Mouse (Mus musculus): ENCODE measurements around the gene Cplx3.

The Cplx3 gene

DNA sequence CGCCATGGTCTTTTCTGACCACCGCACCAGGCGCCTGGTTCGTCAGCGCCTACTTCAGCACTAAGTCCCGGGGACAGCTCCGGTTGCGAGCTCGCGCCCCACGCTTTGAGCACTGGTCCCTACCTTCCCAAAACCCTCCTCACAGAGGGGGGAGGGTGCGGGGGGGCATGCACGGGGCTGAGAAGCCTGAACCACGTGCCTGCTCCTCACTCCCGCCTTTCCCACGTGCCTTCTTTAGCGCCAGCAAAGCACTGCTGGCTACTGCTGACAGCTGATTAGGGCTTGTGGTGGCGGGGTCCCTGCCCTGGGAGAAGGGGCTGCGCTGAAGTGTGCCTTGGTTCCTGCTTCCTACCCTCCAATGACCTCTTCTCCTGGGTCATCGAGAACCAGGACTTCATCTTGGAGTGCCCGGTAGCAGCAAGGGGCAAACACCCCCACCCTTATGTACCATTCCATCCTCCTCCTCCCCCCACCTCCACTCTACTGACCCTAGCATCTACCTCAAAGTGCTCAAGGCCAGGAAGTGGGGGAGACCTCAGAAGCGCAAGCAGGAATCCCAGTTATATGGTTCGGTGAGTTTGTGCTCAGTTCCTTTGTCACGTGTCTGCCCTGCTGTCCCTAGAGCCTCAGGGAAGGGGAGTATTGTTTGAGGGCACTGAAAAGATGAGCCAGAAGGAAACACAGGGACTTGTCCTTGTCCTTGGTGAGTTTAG, at the start of gene Cplx3:
Gene Cplx3 (minus strand): TSS at position 143 of the 713 bp plus-strand sequence.
- DNase-seq (ENCODE audit: low spot score in 2 of 2) = no peak

DNA sequence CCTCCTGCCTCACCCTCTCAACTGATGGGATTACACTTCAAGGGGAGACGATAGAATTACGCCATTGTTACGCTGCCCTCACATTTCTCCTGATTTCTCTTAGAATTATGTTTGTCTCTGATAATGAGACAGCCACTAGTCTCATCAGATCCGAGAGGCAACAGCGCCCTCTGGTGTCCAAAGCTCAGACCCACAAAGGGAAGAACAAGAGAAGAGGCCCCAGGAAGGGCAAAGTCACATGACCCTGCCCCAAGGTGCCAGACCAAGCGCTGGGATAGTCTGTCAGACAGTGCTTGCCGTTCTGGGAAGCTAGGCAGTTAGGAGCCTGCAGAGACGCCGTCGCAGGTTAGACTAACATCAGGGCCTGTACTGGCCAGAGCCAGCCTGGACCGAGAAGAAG, 49.7 kb upstream of the Cplx3 start:
- DNase-seq (ENCODE audit: low spot score in 2 of 2) = peak; percentile 93 to 96

DNA sequence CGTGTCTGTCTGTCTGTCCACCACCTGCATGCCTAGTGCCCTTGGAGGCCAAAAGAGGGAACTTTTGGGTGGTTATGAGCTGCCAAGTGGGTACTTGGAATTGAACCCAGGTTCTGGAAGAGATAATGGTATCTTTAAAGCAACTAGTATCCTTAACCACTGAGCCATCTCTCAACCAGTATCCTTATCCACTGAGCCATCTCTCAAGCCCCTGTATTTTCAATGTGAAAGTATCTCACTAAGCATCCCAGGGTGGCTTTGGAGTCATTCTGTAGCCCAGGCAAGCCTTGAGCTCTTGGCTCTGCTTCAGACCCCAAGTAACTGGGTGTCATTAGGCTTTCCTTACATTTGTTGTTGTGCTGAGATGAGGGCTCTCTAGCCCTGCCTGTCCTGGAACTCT, 48.9 kb upstream of the Cplx3 start:
- no peak for DNase-seq (ENCODE audit: low spot score in 2 of 2)

DNA sequence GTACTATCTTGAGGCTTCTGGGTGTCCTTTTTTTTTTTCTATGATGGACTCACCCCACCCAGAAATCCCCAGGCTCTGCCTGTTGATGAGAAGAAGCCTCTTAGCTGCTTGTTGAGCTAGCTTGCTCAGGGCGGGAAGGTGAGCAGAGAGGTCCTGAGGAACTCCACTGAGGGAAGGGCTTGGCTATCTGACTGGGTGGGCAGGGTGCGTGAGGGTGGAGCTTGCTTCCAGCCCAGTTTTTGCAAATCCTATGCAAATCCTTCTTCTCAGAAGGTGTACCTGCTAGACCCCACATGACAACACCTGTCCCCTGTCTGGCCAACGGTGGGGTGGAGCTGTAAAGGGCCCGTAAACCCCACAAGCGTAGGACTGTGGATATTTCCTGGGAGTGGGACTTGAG, 47.2 kb upstream of the Cplx3 start, which contains the start of gene Csk:
Gene Csk (minus strand): TSS at position 349 of the 400 bp plus-strand sequence.
- no peak for DNase-seq (ENCODE audit: low spot score in 2 of 2)

DNA sequence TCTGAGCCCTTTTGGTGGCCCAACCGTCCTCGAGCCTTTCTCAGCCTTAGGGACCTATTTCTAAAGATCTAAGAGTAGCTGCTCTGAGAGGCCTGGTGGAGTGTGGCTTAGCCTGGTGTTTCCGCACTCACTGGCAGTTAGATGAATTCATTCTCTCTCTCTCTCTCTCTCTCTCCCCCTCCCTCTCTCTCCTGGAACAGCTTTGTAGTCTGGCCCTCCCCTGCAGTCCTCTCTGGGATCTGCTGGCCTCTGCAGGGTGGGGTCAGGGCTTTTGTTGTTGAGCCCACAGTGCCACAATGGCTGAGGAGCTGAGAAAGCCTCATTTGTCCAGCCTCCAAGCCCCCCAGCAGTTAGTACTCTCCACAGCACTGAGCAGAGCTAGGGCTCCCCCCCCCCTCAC, 46.8 kb upstream of the Cplx3 start:
- DNase-seq (ENCODE audit: low spot score in 2 of 2) = no peak

DNA sequence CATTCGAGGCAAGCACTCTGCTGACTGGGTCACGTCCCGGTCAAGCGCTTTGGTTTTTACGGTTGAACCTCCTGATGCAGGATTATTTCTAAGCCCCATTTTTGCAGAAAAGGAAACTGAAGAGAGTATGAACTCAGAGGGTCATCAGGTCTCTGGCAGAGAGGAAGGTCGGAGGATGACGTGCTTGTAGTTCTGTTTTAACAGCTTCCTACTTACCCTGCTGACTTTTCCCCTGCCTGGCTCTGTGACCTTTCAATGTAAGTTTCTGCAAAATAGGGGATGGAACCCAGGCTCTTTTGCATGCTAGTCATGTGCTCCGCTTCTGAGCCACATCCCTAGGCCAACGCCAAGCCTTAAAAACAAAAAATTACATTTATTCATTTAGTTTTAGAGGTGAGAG, 46.3 kb upstream of the Cplx3 start:
- DNase-seq (ENCODE audit: low spot score in 2 of 2) = no peak

DNA sequence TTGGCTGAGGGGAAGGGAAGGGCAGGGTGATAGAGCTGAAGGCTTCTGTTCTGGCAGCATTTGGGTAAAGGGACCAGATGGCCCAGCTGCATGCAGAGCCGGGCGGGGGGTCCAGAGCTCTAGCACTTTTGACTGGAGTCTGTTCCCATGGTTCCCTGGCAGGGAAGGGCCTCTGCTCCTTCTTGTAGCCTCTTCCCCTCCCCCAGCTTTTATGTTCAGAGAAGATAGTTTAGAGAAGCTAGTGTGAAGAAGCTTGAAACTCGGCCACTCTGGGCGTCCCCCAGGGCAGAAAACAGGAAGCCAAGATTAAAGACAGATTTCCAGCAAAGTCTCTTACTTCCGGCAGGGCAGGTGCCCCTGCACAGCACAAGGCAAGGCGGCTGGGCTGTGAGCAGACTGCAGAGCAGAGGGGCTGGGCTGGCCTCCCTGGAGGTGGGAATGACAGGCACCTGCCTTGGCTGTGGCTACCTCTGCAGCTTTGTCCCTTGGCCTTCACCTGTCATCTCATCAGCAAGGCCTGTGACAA, 44.8 kb upstream of the Cplx3 start:
- DNase-seq (ENCODE audit: low spot score in 2 of 2) = no peak

DNA sequence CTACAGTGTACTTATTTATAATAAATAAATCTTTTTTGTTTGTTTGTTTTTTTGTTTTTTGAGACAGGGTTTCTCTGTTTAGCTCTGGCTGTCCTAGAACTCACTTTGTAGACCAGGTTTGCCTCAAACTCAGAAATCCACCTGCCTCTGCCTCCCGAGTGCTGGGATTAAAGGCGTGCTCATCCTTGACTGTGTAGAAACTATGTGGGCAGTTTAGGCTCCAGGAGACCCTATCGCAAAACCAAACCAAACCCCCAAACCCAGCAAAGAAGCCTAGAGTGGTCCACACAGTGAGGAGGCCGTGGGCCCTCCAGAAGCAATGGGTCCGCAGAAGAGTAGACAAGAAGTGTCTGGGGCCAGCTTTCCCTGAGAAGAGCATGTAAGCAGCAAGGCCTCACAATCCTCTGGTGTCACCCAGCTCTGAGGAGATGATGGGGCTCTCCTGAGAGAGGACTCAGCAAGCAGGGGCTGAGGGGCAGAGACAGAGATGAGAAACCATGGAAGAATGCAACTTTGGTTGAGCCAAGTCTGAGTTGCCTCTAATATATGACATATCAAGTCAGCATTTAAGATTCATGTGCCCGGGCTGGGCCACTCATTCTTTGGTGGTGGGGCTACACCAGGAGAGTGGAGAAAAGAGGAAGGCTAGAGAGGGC, 44.2 kb upstream of the Cplx3 start:
- DNase-seq (ENCODE audit: low spot score in 2 of 2) = no peak

DNA sequence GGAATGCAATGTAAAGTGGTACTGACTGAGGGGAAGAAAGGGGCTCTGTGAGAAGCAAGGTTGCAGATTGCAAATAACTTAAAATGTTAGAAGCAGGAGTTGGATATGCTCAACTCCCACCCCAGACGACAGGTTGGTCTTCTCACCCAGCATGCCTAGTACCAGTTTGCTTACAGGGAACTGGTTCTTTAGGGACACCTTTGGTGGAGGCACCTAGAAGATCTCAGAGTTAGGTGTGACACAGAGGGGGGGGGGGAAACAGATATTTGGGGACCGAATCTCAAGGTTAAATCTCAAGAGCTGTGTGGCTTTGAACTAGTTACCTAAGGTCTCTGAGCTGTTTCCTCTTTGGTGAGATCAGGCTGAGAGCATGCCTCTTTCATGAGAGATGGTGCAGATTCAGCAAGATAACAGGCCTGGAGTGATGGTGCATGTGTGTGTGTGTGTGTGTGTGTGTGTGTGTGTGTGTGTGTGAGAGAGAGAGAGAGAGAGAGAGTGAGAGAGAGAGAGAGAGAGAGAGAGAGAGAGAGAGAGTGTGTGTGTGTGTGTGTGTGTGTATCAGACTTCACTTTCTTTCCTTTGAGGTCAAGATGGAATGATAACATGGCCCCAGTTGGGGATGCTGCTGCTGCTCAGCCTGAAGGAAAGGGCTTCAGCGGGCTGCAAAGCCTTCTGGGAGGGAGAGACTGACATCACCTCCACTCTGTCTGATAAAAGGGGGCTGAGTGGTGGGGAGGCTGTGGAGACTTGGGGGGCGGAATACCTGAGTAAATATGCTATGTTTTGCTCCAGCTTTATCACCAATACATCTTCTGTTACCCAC, 41.4 kb upstream of the Cplx3 start:
- DNase-seq (ENCODE audit: low spot score in 2 of 2) = no peak

DNA sequence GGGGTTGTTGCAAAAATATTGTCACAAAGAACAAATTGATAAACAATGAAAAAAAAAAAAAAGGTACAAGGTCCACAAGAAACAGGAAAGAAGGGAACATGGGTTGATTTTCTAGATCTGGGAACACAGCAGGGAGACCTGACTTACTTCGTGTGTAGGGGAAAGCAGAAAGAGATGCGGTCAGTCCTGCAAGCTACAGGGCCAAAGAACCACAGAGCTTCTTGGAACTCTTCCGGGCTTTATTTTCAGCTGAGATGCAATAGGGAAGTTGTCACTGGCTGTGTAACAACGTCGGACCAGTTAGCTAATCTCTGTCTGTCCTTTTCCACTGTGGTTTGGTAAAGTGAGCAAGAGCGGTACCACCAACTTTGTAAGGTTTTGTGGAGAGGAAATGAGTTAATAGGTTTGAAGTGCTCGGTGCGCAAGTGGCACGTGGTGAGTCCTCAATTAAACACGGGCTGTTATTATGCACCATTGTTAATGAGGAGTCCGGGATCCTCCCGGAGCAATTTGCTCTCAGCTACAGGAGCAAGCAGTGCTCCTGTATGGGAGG, 40.5 kb upstream of the Cplx3 start:
- DNase-seq (ENCODE audit: low spot score in 2 of 2) = no peak

DNA sequence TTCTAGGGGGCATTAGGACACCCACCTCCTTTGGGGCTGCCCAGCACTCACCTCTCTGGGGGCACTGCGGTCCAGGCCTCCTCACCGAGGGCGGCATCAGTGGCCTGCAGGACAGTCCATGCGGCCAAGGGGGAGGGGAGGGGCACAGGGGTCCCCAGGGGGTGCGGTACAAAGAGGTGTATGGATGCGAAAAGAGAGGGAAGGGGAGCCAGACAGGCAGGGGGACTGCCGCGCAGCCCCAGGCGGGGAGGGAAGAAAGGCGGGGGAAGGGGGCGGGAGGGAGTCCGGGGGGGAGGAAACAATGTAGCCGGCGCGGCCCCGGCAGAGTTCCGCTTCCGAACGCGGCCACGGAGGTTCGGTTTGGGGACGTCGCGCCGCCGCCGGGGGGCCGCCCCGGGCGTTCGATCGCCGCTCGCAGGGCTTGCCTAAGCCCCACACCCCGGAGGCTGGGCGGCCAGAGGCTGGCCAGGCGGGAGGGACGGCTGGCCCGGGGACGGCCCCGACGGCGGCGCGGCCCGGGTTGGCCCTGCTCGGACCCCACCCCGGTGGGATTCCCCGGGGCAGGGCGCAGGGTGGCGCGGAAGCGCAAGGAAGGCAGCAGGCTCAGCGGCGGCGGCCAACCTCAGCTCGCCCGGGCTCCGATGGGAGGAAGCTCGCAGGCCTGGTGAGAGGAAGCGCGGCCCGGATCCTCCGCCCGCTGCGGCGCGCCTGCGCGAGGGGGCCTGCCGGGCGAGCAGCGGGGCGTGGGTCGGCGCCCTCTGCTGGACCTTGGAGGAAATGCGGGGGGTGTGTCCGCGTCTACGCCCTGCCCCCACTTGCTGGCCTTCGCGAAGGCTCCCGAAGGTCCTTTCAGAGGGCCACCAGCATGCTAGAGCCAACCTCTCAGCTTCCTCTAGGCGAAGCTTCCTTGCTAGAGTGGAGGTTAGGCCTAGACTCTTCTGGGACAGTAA, 39.1 kb upstream of the Cplx3 start:
- DNase-seq (ENCODE audit: low spot score in 2 of 2) = peak; percentile 84 to 88

DNA sequence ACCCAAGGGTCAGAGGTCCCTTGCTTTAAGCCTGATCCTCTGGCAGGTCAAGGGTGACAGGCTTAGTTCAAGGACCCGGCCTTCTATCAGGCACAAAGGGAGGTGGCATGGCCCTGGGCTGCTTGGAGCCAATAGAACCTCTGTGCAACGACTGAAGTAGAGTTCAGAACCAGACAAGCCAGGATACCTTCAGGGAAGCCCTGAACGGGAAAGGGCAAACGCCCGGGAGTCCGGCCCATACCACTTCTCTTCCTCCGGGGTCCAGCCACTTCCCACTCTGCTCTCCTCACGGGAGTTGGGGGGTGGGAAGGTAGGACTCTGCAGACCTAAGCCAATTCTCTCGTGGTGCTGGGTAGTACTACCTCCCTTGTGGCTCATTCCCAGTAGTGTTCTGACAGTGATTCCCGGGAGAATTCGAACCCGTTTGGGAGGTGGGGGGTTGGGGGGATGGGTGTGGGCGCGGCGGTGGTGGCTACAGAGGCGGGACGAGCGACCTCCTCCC, 38.4 kb upstream of the Cplx3 start:
- DNase-seq (ENCODE audit: low spot score in 2 of 2) = no peak

DNA sequence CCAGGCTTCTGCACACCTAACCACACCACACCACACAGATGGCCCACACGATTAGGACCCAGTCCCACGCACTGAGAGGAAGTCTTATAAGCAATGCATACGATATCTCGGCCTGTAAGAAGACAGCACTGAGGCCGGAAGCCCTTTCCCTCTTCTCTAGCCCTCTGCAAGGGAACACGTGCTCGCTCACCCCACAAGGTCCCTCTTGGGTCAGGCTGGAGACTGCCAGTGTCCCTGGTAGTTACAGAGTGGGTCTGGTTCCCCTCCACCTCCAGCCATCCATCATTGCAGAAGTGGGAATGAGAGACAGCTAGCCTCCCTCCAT, 37.7 kb upstream of the Cplx3 start:
- no peak for DNase-seq (ENCODE audit: low spot score in 2 of 2)

DNA sequence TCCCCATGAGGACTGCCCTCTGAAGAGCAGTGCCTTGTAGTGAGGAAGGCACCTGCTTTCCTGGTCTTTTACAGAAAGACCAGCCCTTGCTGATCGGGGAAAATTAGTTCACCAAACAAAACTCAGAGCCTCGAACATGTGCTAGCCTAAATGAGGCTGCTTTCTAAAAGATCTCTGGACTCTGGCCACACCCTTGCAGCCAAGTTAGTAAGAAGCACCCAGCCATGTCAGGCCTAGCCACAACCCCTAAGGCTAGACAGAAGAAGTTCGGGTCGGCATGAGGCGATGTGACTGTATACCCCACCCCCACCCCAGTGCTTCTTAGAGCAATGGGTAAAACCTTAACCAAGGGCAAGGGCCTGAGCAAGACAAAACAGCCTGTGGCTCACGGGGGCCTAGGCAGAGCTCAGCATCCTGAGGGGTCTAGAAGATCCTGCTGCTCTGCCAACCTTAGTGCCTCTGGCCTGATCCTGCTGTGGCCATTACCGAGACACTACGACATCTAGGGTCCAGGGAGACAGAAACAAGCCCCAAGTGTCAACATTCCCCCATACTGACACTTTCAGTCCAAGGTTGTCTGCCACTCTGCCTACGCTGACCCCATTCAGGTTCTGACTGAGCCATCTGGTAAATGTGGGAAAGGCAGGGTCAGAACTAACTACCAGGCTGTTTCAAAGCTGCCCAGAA, 37.2 kb upstream of the Cplx3 start:
- no peak for DNase-seq (ENCODE audit: low spot score in 2 of 2)

DNA sequence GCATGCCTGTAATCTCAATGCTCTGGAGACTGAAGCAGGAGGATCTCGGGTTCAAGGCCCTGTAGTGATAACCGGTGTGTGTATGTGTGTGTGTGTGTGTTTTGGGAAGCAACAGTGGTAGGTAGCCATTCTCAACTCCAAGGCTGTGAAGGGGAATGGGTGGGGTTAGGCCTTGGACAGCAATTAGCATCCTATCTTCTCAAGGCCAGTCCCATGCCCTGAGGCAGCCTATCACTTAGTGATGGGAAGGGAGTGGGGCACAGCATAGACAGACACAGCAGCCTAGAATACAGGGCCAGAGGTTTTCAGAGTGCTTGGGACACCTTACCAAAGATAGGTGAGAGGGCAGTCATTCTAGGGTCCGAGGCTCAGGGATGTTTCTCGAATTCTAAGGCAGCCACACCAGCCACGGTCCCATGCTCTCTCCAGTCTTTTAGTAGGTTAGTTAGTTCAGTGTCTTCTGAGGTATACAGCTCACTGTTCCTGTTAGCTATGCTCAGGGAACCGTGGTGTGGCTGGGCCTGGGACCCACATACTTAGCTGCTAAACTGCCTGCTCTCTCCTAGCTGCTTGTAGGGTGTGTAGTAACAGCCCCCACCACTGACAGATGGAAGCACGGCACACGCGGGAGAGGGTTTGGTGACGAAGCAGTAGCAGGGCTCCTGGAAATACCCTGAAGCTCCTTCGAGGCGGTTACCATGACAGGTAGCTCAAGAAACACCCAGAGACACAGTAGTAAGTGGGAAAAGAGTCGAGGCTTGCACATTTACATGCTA, 35.9 kb upstream of the Cplx3 start:
- no peak for DNase-seq (ENCODE audit: low spot score in 2 of 2)

DNA sequence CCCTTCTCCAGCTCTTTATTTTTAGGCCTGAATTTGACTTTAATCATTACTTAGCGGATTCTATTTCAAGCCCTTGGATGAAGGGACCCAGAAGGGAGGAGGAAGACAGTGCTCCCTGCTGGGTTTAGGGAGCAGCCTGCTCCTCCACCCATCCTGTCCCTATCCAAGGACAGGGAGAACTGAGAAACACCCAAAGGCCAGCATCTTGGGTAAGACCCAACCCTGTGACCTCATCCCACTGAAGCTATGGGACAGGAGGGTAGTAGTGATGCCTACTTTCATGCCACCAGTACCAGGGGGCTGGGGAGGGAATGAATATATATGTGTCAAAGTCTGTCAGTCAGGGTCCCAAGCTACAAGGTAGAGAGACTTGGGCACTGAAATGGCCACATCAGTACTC, 34.9 kb upstream of the Cplx3 start:
- DNase-seq (ENCODE audit: low spot score in 2 of 2) = no peak

DNA sequence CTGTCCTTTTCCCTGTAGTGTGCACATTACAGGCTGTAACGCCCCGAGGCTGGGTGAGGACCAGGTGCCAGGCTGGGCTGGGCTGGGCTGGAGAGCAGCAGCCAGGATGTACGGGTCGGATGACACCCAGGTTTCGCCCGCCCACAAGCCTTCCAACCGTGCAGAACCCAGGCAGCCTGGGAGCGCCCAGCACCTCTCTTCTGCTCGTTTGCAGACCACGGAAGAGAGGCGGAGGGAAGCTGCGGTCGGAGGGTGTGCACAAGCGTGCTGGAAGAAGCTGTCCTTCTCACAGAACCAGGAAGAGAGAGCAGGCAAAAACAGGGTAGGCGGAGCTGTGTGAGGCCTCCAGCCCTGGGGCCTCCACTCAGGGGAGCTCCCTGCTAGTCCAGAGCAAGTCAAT, 34.3 kb upstream of the Cplx3 start:
- DNase-seq (ENCODE audit: low spot score in 2 of 2) = no peak

DNA sequence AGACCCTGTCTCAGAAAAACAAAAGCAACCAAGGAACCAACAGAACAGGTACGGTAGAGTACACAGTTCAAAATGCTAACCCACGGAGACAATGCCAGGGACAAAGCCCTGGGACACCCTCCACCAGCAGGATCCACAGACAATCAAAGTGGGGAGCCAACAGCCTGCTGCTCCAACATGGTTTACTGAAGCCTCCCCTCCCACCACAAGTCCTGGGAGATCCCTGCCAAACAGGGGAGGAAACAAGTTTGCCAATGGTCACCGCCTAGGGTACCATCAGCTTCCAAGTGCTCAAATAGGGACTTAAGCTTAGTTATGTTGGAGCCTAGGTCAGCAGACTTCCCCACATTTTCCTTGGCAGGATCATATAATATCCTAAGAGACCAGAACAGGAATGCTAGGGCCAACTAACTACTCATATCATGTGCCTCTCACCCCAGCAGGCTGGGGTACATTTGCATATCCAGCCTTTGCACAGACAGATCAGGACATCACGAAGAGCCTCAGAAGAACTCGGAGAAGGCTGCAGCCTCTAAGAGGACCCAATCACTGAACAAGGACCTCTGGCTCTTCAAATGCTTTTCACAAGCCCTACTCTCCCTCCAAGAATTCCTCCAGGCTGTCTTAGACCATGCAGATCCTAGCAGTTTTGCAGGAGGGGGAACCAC, 33.7 kb upstream of the Cplx3 start:
- DNase-seq (ENCODE audit: low spot score in 2 of 2) = no peak

Data from frontal cortex, postnatal 25 days (tissue).